Mouse (Mus musculus): ENCODE data around the gene Gli3. TPM values are rescaled to one million over a fixed set of nuclear protein-coding genes. Genes with fewer than 3 reads are reported as not detected.

Gli3 gene
- polyA plus RNA-seq, 1 experiment from 2014 or later: 7.7 TPM

GRCm38 (mm10) chr13:15660502-15660901, 197.5 kb downstream of the Gli3 start:
- Histone ChIP-seq H3K4me3 (ENCODE audit: low read length) (no peak overlapping the region), H3K36me3 (ENCODE audit: control insufficient read depth, insufficient read depth, low read length) (no peaks in the 10 kb centered on the region), H3K4me2 (ENCODE audit: low read depth, low read length) (no peak overlapping the region), H3K9me3 (ENCODE audit: control insufficient read depth, low read length) (no peaks in the 10 kb centered on the region), H3K27ac (ENCODE audit: low read length) (no peak overlapping the region), H3K9ac (ENCODE audit: low read depth, low read length) (no peak overlapping the region), H3K27me3 (replicated peaks; ENCODE audit: control insufficient read depth, insufficient read depth, low read length) (no peaks in the 10 kb centered on the region), H3K4me1 (ENCODE audit: control insufficient read depth, insufficient read depth, low read length) (no peaks in the 10 kb centered on the region)
- WGBS: 83% methylated on average over 5 of the region's 5 CpGs
- no peak for ATAC-seq

GRCm38 (mm10) chr13:15662375-15662774, 199.3 kb downstream of the Gli3 start:
- Histone ChIP-seq H3K4me1 (ENCODE audit: control insufficient read depth, insufficient read depth, low read length) (no peaks in the 10 kb centered on the region), H3K4me2 (ENCODE audit: low read depth, low read length) (no peak overlapping the region), H3K9me3 (ENCODE audit: control insufficient read depth, low read length) (no peaks in the 10 kb centered on the region), H3K36me3 (ENCODE audit: control insufficient read depth, insufficient read depth, low read length) (no peaks in the 10 kb centered on the region), H3K4me3 (ENCODE audit: low read length) (no peak overlapping the region), H3K9ac (ENCODE audit: low read depth, low read length) (no peak overlapping the region), H3K27ac (ENCODE audit: low read length) (no peak overlapping the region), H3K27me3 (replicated peaks; ENCODE audit: control insufficient read depth, insufficient read depth, low read length) (no peaks in the 10 kb centered on the region)
- no peak for ATAC-seq
- WGBS: 79% methylated on average over 10 of the region's 10 CpGs

- Histone ChIP-seq H3K9me3 (ENCODE audit: control insufficient read depth, low read length) (no peaks in the 10 kb centered on the region), H3K36me3 (ENCODE audit: control insufficient read depth, insufficient read depth, low read length) (no peaks in the 10 kb centered on the region), H3K4me2 (ENCODE audit: low read depth, low read length) (no peak overlapping the region), H3K27ac (ENCODE audit: low read length) (no peak overlapping the region), H3K9ac (ENCODE audit: low read depth, low read length) (no peak overlapping the region), H3K4me3 (ENCODE audit: low read length) (no peak overlapping the region), H3K4me1 (ENCODE audit: control insufficient read depth, insufficient read depth, low read length) (no peaks in the 10 kb centered on the region), H3K27me3 (replicated peaks; ENCODE audit: control insufficient read depth, insufficient read depth, low read length) (no peaks in the 10 kb centered on the region)
- WGBS: 50% methylated on average over 7 of the region's 7 CpGs
- no peak for ATAC-seq
Observed at GRCm38 (mm10) chr13:15664580-15665201, 201.7 kb downstream of the Gli3 start.

GRCm38 (mm10) chr13:15665514-15665913, 202.5 kb downstream of the Gli3 start:
- WGBS: 90% methylated on average over 8 of the region's 8 CpGs
- H3K9me3 ChIP-seq (ENCODE audit: control insufficient read depth, low read length): no peaks in the 10 kb centered on the region
- no peak overlapping the region for H3K4me3 ChIP-seq (ENCODE audit: low read length)
- H3K4me2 ChIP-seq (ENCODE audit: low read depth, low read length): no peak overlapping the region
- H3K9ac ChIP-seq (ENCODE audit: low read depth, low read length): no peak overlapping the region
- H3K4me1 ChIP-seq (ENCODE audit: control insufficient read depth, insufficient read depth, low read length): no peaks in the 10 kb centered on the region
- no peaks in the 10 kb centered on the region for H3K36me3 ChIP-seq (ENCODE audit: control insufficient read depth, insufficient read depth, low read length)
- H3K27ac ChIP-seq (ENCODE audit: low read length): no peak overlapping the region
- no peaks in the 10 kb centered on the region for H3K27me3 ChIP-seq (replicated peaks; ENCODE audit: control insufficient read depth, insufficient read depth, low read length)
- no peak for ATAC-seq

GRCm38 (mm10) chr13:15670144-15670961, 207.3 kb downstream of the Gli3 start:
- Histone ChIP-seq H3K9ac (ENCODE audit: low read depth, low read length) (no peak overlapping the region), H3K27ac (ENCODE audit: low read length) (no peak overlapping the region), H3K4me3 (ENCODE audit: low read length) (no peak overlapping the region), H3K9me3 (ENCODE audit: control insufficient read depth, low read length) (no peaks in the 10 kb centered on the region), H3K4me1 (ENCODE audit: control insufficient read depth, insufficient read depth, low read length) (no peaks in the 10 kb centered on the region), H3K27me3 (replicated peaks; ENCODE audit: control insufficient read depth, insufficient read depth, low read length) (no peaks in the 10 kb centered on the region), H3K36me3 (ENCODE audit: control insufficient read depth, insufficient read depth, low read length) (no peaks in the 10 kb centered on the region), H3K4me2 (ENCODE audit: low read depth, low read length) (0 out of 2 replicates have a peak overlapping the region, but pooled peaks have one; percentile 11)
- 49% methylated on average over 9 of the region's 9 CpGs for WGBS
- peak; percentile 93 for ATAC-seq

- Histone ChIP-seq H3K36me3 (ENCODE audit: control insufficient read depth, insufficient read depth, low read length) (no peaks in the 10 kb centered on the region), H3K9ac (ENCODE audit: low read depth, low read length) (no peak overlapping the region), H3K27ac (ENCODE audit: low read length) (no peak overlapping the region), H3K27me3 (replicated peaks; ENCODE audit: control insufficient read depth, insufficient read depth, low read length) (no peaks in the 10 kb centered on the region), H3K4me3 (ENCODE audit: low read length) (no peak overlapping the region), H3K4me1 (ENCODE audit: control insufficient read depth, insufficient read depth, low read length) (no peaks in the 10 kb centered on the region), H3K4me2 (ENCODE audit: low read depth, low read length) (0 out of 2 replicates have a peak overlapping the region, but pooled peaks have one; percentile 11), H3K9me3 (ENCODE audit: control insufficient read depth, low read length) (no peaks in the 10 kb centered on the region)
- WGBS: 39% methylated on average over 4 of the region's 4 CpGs
- peak; percentile 83 for ATAC-seq
Observed at GRCm38 (mm10) chr13:15670962-15671313, 207.9 kb downstream of the Gli3 start.

- no peak for ATAC-seq
- Histone ChIP-seq H3K9ac (ENCODE audit: low read depth, low read length) (no peak overlapping the region), H3K4me2 (ENCODE audit: low read depth, low read length) (no peak overlapping the region), H3K4me3 (ENCODE audit: low read length) (no peak overlapping the region), H3K27ac (ENCODE audit: low read length) (no peak overlapping the region), H3K27me3 (replicated peaks; ENCODE audit: control insufficient read depth, insufficient read depth, low read length) (no peaks in the 10 kb centered on the region), H3K4me1 (ENCODE audit: control insufficient read depth, insufficient read depth, low read length) (no peaks in the 10 kb centered on the region), H3K36me3 (ENCODE audit: control insufficient read depth, insufficient read depth, low read length) (no peaks in the 10 kb centered on the region), H3K9me3 (ENCODE audit: control insufficient read depth, low read length) (no peaks in the 10 kb centered on the region)
Observed at GRCm38 (mm10) chr13:15675480-15675879, 212.4 kb downstream of the Gli3 start.

- WGBS: 90% methylated on average over 4 of the region's 4 CpGs
- H3K4me2 ChIP-seq (ENCODE audit: low read depth, low read length): no peak overlapping the region
- H3K9ac ChIP-seq (ENCODE audit: low read depth, low read length): no peak overlapping the region
- H3K27ac ChIP-seq (ENCODE audit: low read length): no peak overlapping the region
- H3K9me3 ChIP-seq (ENCODE audit: control insufficient read depth, low read length): no peaks in the 10 kb centered on the region
- H3K27me3 ChIP-seq (replicated peaks; ENCODE audit: control insufficient read depth, insufficient read depth, low read length): no peaks in the 10 kb centered on the region
- no peak overlapping the region for H3K4me3 ChIP-seq (ENCODE audit: low read length)
- H3K36me3 ChIP-seq (ENCODE audit: control insufficient read depth, insufficient read depth, low read length): no peaks in the 10 kb centered on the region
- H3K4me1 ChIP-seq (ENCODE audit: control insufficient read depth, insufficient read depth, low read length): no peaks in the 10 kb centered on the region
- peak; percentile 45; the same call in 1 of the 2 replicates for ATAC-seq
Observed at GRCm38 (mm10) chr13:15677106-15677760, 214.2 kb downstream of the Gli3 start.

- ATAC-seq: peak; percentile 87; the same call in 1 of the 2 replicates
- no peak overlapping the region for H3K4me2 ChIP-seq (ENCODE audit: low read depth, low read length)
- H3K36me3 ChIP-seq (ENCODE audit: control insufficient read depth, insufficient read depth, low read length): no peaks in the 10 kb centered on the region
- no peak overlapping the region for H3K9ac ChIP-seq (ENCODE audit: low read depth, low read length)
- no peaks in the 10 kb centered on the region for H3K9me3 ChIP-seq (ENCODE audit: control insufficient read depth, low read length)
- WGBS: 84% methylated on average over 1 of the region's 1 CpGs
- no peaks in the 10 kb centered on the region for H3K4me1 ChIP-seq (ENCODE audit: control insufficient read depth, insufficient read depth, low read length)
- no peak overlapping the region for H3K4me3 ChIP-seq (ENCODE audit: low read length)
- H3K27me3 ChIP-seq (replicated peaks; ENCODE audit: control insufficient read depth, insufficient read depth, low read length): no peaks in the 10 kb centered on the region
- H3K27ac ChIP-seq (ENCODE audit: low read length): no peak overlapping the region
Observed at GRCm38 (mm10) chr13:15681530-15681929, 218.5 kb downstream of the Gli3 start.
